Mouse (Mus musculus) forebrain, embryonic 14.5 days (tissue): ENCODE data around the gene Myoc. TPM values are rescaled to one million over a fixed set of nuclear protein-coding genes. Genes with fewer than 3 reads are reported as not detected.
A peak's percentile ranks its signal among the peaks of the same experiment; 100 is the strongest.
"Not testable (repeated sequence)": the region's sequence is repeated elsewhere in the genome, so short reads cannot be mapped to it uniquely, and the experiment has no call there.

Source experiments
- ATAC-seq: fragments of 200-750 bp; cut with Nextera tagmentation; 2 replicates; pipeline ENCODE4 v1.8.0; 2017; ENCODE audit warnings: mild to moderate bottlenecking, moderate library complexity
- DNase-seq: peaks from one replicate; pipeline ENCODE4 v3.0.0-alpha.2; 2015; ENCODE audit warnings: low spot score
- H3K27ac ChIP-seq: fragments of 300-500 bp; sonication (generic); 2 replicates; pipeline ENCODE4 v1.5.1; 2014; ENCODE audit warnings: low read depth, mild to moderate bottlenecking, control low read depth, low read length, moderate library complexity
- H3K27me3 ChIP-seq: fragments of 300-500 bp; sonication (generic); replicated peaks from 2 replicates; pipeline ENCODE4 v1.6.1; 2014; ENCODE audit warnings: low read length, control low read depth, mixed read lengths; ENCODE audit not compliant: control insufficient read depth, insufficient read depth
- H3K36me3 ChIP-seq: fragments of 300-500 bp; sonication (generic); 2 replicates; pipeline ENCODE4 v1.6.1; 2014; ENCODE audit warnings: low read length, control low read depth; ENCODE audit not compliant: control insufficient read depth, insufficient read depth
- H3K4me1 ChIP-seq: fragments of 300-500 bp; sonication (generic); 2 replicates; pipeline ENCODE4 v1.6.1; 2014; ENCODE audit warnings: antibody characterized with exemption, low read length, control low read depth; ENCODE audit not compliant: control insufficient read depth, insufficient read depth
- H3K4me2 ChIP-seq: fragments of 300-500 bp; sonication (generic); 2 replicates; pipeline ENCODE4 v1.6.1; 2014; ENCODE audit warnings: mild to moderate bottlenecking, control low read depth, low read length
- H3K4me3 ChIP-seq: fragments of 300-500 bp; sonication (generic); 2 replicates; pipeline ENCODE4 v1.5.1; 2014; ENCODE audit warnings: low read depth, low read length, control low read depth
- H3K9ac ChIP-seq: fragments of 300-500 bp; sonication (generic); 2 replicates; pipeline ENCODE4 v1.6.1; 2014; ENCODE audit warnings: mild to moderate bottlenecking, low read length, control low read depth, moderate library complexity
- H3K9me3 ChIP-seq: fragments of 300-500 bp; sonication (generic); replicated peaks from 2 replicates; pipeline ENCODE4 v1.6.1; 2016; ENCODE audit warnings: low read length, control low read depth, mixed read lengths; ENCODE audit not compliant: control insufficient read depth
- WGBS: fragments of 180-500 bp; shearing (Covaris S2); extraction: QIAGEN DNeasy Blood & Tissue Kit; methylation state at CpG from one replicate; pipeline ENCODE4 v1.1.7; 2014; 5-methylcytosine and 5-hydroxymethylcytosine counted together
- polyA plus RNA-seq: library from polyadenylated mRNA; unstranded; fragments of >200 nt; fragmentation: Nextera tagmentation; extraction: Ambion mirVana; gene quantifications from 2 replicates; pipeline ENCODE4 v1.2.1, GENCODE M21; 2014

The Myoc gene
- polyA plus RNA-seq, 1 experiment from 2014 or later = not detected

DNA sequence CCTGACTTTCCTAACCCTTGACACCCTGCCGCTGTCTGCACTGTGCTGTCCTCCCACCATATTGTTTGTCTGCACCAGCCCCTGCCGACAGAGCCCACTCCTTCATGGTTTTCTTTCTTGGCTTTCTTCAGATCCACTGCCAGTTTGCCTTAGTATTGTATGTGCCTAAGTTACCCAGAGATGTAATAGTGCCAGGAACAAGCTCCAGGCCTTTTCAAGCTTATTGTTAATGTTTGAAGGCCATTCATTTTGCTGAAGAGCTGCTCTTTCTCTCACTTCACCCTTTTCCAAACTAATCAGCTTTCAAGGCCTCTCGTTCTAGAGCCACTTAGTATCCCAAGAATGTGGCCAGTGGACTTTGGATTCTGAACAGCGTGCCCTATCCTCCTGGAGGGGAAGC, 27.8 kb upstream of the Myoc start:
- Histone ChIP-seq H3K4me3 (no peak overlapping the region), H3K27me3 (no peaks in the 10 kb centered on the region), H3K36me3 (no peaks in the 10 kb centered on the region), H3K27ac (no peak overlapping the region), H3K9me3 (no peaks in the 10 kb centered on the region), H3K9ac (no peak overlapping the region), H3K4me2 (no peak overlapping the region), H3K4me1 (0 out of 2 replicates have a peak, but pooled peaks cover 4% of the 10 kb centered on the region)
- WGBS = 26% methylated on average over 4 of the region's 4 CpGs
- peak; percentile 32 for DNase-seq
- ATAC-seq = no peak

DNA sequence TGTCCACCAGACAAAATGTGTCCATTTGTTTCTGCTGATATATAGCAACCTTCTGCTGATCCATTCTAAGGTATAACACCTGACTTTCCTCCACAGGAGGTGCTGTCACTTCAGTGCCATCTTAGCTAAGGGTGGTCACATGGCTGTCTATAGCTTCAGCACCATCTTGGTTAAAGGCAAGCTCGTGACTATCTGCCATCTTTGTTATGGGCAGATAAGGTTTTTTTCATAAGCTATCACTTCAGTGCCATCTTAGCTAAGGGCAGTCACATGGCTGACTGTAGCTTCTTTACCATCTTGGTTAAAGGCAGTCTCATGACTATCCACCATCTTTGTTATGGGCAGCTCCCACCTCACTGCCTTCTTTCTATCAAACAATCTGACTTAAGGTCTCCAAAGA, 23.4 kb upstream of the Myoc start:
- Histone ChIP-seq H3K9ac (no peak overlapping the region), H3K4me3 (no peak overlapping the region), H3K36me3 (no peaks in the 10 kb centered on the region), H3K4me1 (no peaks in the 10 kb centered on the region), H3K9me3 (no peaks in the 10 kb centered on the region), H3K27ac (no peak overlapping the region), H3K4me2 (no peak overlapping the region), H3K27me3 (no peaks in the 10 kb centered on the region)
- WGBS = 72% methylated on average over 1 of the region's 1 CpGs
- ATAC-seq (peak; percentile 96), DNase-seq (peak; percentile 84)

DNA sequence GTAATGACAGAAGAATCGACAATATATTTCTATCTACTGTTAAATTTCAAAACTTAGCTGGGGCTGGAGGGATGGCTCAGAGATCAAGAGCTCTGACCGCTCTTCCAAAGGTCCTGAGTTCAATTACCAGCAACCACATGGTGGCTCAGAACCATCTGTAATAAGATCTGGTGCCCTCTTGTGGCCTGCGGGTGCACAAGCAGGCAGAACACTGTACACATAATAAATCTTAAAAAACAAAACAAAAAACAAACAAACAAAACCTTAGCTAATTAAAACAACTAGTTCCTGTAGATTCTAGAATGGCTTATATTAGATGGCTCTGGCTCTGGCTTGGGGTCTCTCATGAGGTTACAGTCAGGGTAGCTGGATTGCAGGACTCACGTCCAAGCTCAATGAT, 18.5 kb upstream of the Myoc start:
- Histone ChIP-seq H3K36me3 (no peaks in the 10 kb centered on the region), H3K27me3 (no peaks in the 10 kb centered on the region), H3K4me3 (no peak overlapping the region), H3K4me2 (no peak overlapping the region), H3K4me1 (no peaks in the 10 kb centered on the region), H3K27ac (no peak overlapping the region), H3K9ac (no peak overlapping the region), H3K9me3 (no peaks in the 10 kb centered on the region)
- no peak for ATAC-seq
- no peak for DNase-seq
- 71% methylated on average over 4 of the region's 4 CpGs for WGBS

DNA sequence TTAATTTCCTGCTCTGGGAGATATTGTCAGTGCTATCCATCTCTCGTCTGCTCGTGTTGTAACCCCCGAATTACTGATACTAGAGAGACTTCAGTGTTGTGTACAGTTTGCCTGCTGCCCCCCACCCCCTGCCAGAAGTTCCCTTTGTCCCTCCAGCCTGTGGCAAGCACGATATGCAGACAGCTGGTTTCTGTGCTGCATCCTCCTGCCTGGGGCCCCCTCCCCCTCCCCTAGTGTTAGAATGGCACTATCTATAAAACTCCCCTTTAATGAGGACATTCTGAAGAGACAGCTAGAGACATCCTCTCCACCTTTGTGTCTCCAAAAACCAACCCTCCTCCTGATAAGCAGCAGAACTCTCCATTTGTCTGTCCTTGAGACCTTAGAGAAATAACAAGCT, 15.1 kb upstream of the Myoc start:
- DNase-seq (no peak), ATAC-seq (no peak)
- no peak overlapping the region for H3K4me3 ChIP-seq
- H3K4me1 ChIP-seq = no peaks in the 10 kb centered on the region
- H3K9me3 ChIP-seq = no peaks in the 10 kb centered on the region
- H3K27ac ChIP-seq = no peak overlapping the region
- 51% methylated on average over 4 of the region's 4 CpGs for WGBS
- no peak overlapping the region for H3K4me2 ChIP-seq
- no peaks in the 10 kb centered on the region for H3K36me3 ChIP-seq
- no peaks in the 10 kb centered on the region for H3K27me3 ChIP-seq
- H3K9ac ChIP-seq = no peak overlapping the region

DNA sequence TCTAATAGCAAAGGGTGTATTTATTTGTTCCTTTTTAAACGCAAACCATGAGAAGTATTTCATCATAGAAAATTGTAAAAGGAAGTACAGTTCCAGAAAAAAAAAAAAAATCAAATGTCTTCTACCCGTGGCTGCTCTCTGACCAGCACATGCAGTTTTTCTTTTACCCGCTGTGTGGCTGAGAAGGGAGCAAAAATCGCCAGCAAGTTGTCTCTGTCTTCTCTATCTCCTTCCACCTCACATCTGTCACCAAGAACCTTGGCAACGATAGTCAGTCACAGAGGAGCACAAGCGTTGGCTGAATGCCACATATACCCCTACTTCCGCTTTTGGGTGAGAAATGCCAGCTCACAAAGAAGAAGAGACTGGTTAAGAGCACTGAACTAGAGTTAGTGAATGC, 13.7 kb upstream of the Myoc start:
- H3K4me1 ChIP-seq = no peaks in the 10 kb centered on the region
- no peak overlapping the region for H3K4me2 ChIP-seq
- ATAC-seq (peak; percentile 32; the same call in 1 of the 2 replicates), DNase-seq (peak; percentile 63)
- no peaks in the 10 kb centered on the region for H3K36me3 ChIP-seq
- 56% methylated on average over 7 of the region's 7 CpGs for WGBS
- no peaks in the 10 kb centered on the region for H3K9me3 ChIP-seq
- H3K27ac ChIP-seq = no peak overlapping the region
- H3K4me3 ChIP-seq = no peak overlapping the region
- no peaks in the 10 kb centered on the region for H3K27me3 ChIP-seq
- no peak overlapping the region for H3K9ac ChIP-seq

DNA sequence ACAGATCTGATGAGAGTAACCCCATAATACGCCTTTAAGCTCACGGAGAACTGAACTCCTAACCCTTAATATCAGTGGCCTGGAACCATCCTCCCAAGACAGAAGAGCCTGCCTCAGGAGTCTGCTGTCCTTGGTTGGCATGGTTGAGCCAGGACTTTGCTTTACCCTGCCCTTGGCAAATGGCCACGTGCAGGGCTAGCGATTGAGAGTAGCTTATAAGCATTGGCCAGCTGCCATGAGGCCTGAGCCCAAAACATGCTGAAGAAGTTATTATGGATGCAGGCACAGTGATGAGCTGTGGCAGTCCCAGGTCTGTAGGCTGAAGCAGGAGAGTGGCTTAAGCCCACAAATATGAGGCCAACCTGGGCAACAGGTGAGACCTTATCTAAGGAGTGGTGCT, 11.1 kb upstream of the Myoc start:
- DNase-seq, H3K4me1 ChIP-seq, H3K27ac ChIP-seq, ATAC-seq, H3K4me3 ChIP-seq, H3K36me3 ChIP-seq, H3K9me3 ChIP-seq, H3K9ac ChIP-seq, H3K4me2 ChIP-seq, H3K27me3 ChIP-seq: not testable (repeated sequence)
- 82% methylated on average over 4 of the region's 4 CpGs for WGBS

GRCm38 (mm10) chr1:162628326-162628725, 10.6 kb upstream of the Myoc start:
- 97% methylated on average over 15 of the region's 15 CpGs for WGBS
- H3K9me3 ChIP-seq, ATAC-seq, H3K4me1 ChIP-seq, H3K9ac ChIP-seq, H3K4me3 ChIP-seq, H3K4me2 ChIP-seq, H3K27me3 ChIP-seq, DNase-seq, H3K27ac ChIP-seq, H3K36me3 ChIP-seq: not testable (repeated sequence)

DNA sequence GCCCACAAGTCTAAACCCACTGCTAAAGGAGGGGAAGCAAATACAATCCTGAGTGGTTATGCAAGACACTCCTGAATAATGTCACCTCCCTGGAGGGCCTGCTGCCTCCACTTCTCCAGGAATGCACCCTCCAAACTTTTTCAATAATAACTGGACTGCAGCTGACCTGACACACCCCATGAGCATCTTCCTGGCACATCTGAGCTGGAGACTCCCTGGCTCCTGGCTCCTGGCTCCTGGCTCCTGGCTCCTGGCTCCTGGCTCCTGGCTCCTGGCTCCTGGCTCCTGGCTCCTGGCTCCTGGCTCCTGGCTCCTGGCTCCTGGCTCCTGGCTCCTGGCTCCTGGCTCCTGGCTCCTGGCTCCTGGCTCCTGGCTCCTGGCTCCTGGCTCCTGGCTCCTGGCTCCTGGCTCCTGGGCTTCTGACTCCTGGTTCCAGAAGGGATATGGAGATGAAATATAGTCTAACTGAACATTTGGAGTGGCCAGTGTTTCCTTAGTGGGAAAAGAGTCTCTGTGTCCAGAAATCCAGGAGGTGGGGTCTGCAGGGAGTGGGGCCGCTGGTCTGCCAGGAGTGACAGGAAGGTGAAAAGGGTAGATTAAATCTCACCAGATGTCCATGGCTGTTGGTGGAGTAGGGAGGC, 3.5 kb upstream of the Myoc start:
- not testable (repeated sequence) for H3K27me3 ChIP-seq, H3K9ac ChIP-seq, H3K9me3 ChIP-seq, H3K36me3 ChIP-seq, H3K4me3 ChIP-seq, H3K27ac ChIP-seq, ATAC-seq, H3K4me2 ChIP-seq, DNase-seq, H3K4me1 ChIP-seq
- WGBS = 73% methylated on average over 1 of the region's 1 CpGs

DNA sequence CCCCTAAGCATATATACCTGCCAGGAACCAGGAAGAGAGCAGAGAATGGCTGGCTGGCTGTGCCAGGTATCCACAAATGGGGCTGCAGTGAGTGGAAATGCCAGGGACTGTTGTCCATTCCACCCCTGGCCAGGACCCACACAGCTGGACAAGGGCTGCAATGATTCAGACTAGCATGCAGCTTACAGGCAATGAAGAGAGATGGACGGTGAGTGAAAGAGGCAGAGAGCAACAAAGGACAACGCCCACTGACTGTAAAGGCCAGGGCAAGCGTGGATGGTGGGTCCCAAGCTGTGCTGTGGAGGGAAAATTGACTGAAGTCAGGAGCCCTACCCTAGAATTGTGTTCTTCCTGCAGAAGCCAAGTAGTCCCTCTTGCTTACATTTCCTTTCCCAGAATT, 2.4 kb upstream of the Myoc start:
- H3K9ac ChIP-seq = no peak overlapping the region
- ATAC-seq = no peak
- H3K4me1 ChIP-seq = no peaks in the 10 kb centered on the region
- no peak overlapping the region for H3K4me3 ChIP-seq
- WGBS = 81% methylated on average over 3 of the region's 3 CpGs
- no peak overlapping the region for H3K27ac ChIP-seq
- no peaks in the 10 kb centered on the region; the same call in 1 of the 2 replicates for H3K9me3 ChIP-seq
- H3K36me3 ChIP-seq = no peaks in the 10 kb centered on the region
- no peak overlapping the region for H3K4me2 ChIP-seq
- no peaks in the 10 kb centered on the region for H3K27me3 ChIP-seq
- DNase-seq = no peak
